Mouse (Mus musculus): Measurements from ENCODE around the gene Shmt2.

DNA sequence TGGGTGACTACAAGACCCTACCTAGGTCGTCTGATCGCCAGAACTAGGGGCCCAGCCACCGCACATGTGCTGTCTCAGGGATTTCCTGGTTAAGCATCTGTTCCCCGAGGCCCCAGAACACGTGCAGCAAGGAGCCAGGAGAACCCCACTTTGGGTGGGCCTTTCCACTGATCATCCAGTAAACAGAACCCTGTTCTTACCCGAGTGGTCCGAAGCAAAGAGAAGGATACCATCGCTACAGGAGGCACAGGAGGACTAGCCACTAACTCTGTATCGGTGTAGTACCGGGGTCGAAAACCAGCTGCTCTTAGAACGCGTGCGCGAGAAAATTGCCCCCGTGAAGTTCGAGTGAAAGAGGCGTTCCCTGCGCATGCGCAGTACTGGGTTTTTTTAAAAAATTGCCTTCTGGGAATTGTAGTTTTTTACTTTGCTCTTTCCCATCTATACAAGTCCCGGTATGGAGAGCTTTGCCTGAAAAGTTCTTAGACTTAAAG is at the start of gene Shmt2:
- TF ChIP-seq POLR2A (IDR thresholded peaks at IDR 0.05; ENCODE audit: low read depth, low read length) (peak; percentile 87), CTCF (IDR thresholded peaks at IDR 0.05; ENCODE audit: borderline replicate concordance, insufficient read depth, low read length) (no peak)

Measured in embryonic fibroblast, embryonic 13.5 days (primary cell).